Mouse (Mus musculus) hindbrain, embryonic 12.5 days (tissue): ENCODE measurements around the gene Ldb2. TPM values are rescaled to one million over a fixed set of nuclear protein-coding genes. Genes with fewer than 3 reads are reported as not detected.

ENCODE experiments used
- ATAC-seq: fragments of 200-750 bp; cut with Nextera tagmentation; 2 replicates; pipeline ENCODE4 v1.8.0; 2017; ENCODE audit warnings: moderate TSS enrichment; ENCODE audit not compliant: low FRiP score
- H3K27ac ChIP-seq: fragments of 300-500 bp; sonication (generic); 2 replicates; pipeline ENCODE4 v1.5.1; 2016; ENCODE audit warnings: mild to moderate bottlenecking
- H3K27me3 ChIP-seq: fragments of 300-500 bp; sonication (generic); 2 replicates; pipeline ENCODE4 v1.6.1; 2016; ENCODE audit warnings: mild to moderate bottlenecking
- H3K36me3 ChIP-seq: fragments of 300-500 bp; sonication (generic); 2 replicates; pipeline ENCODE4 v1.6.1; 2016; ENCODE audit warnings: mild to moderate bottlenecking
- H3K4me1 ChIP-seq: fragments of 300-500 bp; sonication (generic); 2 replicates; pipeline ENCODE4 v1.6.1; 2016
- H3K4me2 ChIP-seq: fragments of 300-500 bp; sonication (generic); replicated peaks from 2 replicates; pipeline ENCODE4 v1.6.1; 2016; ENCODE audit warnings: mild to moderate bottlenecking
- H3K4me3 ChIP-seq: fragments of 300-500 bp; sonication (generic); 2 replicates; pipeline ENCODE4 v1.5.1; 2016; ENCODE audit warnings: mild to moderate bottlenecking
- H3K9ac ChIP-seq: fragments of 300-500 bp; sonication (generic); 2 replicates; pipeline ENCODE4 v1.6.1; 2016; ENCODE audit warnings: mild to moderate bottlenecking, moderate library complexity
- H3K9me3 ChIP-seq: fragments of 300-500 bp; sonication (generic); replicated peaks from 2 replicates; pipeline ENCODE4 v1.6.1; 2016; ENCODE audit warnings: mild to moderate bottlenecking
- WGBS: fragments of 180-500 bp; shearing (Covaris S2); methylation state at CpG from one replicate; pipeline ENCODE4 v1.1.7; 2016; 5-methylcytosine and 5-hydroxymethylcytosine counted together
- polyA plus RNA-seq: library from polyadenylated mRNA; unstranded; fragments of >200 nt; fragmentation: Nextera tagmentation; extraction: Ambion mirVana; gene quantifications from 2 replicates; pipeline ENCODE4 v1.2.1, GENCODE M21; 2016

Gene Ldb2
- polyA plus RNA-seq, 1 experiment from 2014 or later, result 27.0 TPM

DNA sequence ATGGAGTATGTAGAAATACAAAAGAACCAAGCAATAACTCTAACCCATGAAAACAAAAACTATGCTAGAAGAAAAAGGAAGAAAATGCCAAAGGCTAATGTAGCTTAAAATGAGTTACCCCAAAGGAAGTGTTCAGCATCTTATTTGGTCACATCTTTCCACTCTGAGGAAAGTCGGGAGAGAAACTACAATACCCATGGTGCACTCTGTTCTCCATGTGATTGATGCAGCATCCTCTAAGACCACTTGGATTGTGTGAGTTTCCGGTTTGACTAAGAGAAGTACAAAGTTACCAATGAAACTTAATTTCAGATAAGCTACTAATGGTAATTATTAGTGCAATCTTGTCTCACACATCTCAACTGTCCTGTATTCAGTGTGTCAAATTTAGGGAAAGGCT lies 172.6 kb downstream of the Ldb2 start:
- H3K27ac ChIP-seq, result no peak overlapping the region
- no peak overlapping the region for H3K4me3 ChIP-seq
- no peaks in the 10 kb centered on the region for H3K36me3 ChIP-seq
- no peak for ATAC-seq
- no peaks in the 10 kb centered on the region for H3K27me3 ChIP-seq
- H3K4me1 ChIP-seq, result peaks cover 12% of the 10 kb centered on the region
- no peak overlapping the region for H3K9ac ChIP-seq
- 89% methylated on average over 2 of the region's 2 CpGs for WGBS
- no peak overlapping the region for H3K4me2 ChIP-seq
- H3K9me3 ChIP-seq, result no peaks in the 10 kb centered on the region

GRCm38 (mm10) chr5:44626114-44626513 lies 173.4 kb downstream of the Ldb2 start:
- Histone ChIP-seq H3K9me3 (no peaks in the 10 kb centered on the region), H3K27me3 (no peaks in the 10 kb centered on the region), H3K4me2 (no peak overlapping the region), H3K27ac (no peak overlapping the region), H3K36me3 (no peaks in the 10 kb centered on the region), H3K4me1 (peaks cover 12% of the 10 kb centered on the region), H3K9ac (no peak overlapping the region), H3K4me3 (no peak overlapping the region)
- WGBS, result 64% methylated on average over 2 of the region's 2 CpGs
- ATAC-seq, result no peak

DNA sequence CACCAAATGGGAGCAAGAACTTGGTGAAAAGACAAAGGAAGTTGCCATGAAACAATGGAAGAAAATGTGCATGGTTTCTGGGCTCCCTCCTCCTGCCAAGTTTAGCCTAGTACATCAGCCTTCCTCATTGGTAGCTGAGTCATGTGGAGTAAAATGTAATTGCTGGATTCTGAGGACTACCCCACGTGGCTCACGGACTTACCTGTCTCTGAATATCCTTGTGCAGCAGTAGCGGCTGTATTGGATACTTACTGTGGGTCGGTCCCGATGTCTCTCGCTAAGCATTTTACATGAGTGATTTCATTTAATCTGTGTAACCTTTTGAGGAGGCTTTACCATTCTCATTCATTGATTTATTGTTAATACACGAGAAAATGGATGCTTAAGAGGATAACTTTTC lies 183.8 kb downstream of the Ldb2 start:
- Histone ChIP-seq H3K9ac (no peak overlapping the region), H3K27ac (no peak overlapping the region), H3K36me3 (no peaks in the 10 kb centered on the region), H3K4me3 (no peak overlapping the region), H3K27me3 (no peaks in the 10 kb centered on the region), H3K4me1 (no peaks in the 10 kb centered on the region), H3K4me2 (no peak overlapping the region), H3K9me3 (no peaks in the 10 kb centered on the region)
- no peak for ATAC-seq
- WGBS, result 91% methylated on average over 7 of the region's 7 CpGs

DNA sequence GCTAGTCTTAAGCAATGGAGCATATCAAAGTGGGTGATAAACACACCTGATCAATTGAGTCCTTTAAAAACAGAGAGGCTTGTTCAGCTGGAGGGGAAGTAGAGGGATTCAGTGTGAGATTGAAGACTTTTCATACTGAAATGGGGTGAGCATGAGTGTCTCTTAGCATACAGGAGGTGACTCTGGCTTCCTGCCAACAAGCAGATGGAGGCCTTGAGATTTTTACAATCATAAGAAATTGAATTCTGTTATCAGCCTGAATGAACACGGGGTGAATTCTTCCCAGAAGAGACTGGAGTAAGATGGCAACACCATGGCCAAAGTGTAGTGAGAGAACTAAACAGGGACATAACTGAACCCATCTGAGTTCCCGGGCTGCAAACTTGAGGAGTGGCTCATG lies 190.6 kb downstream of the Ldb2 start:
- no peaks in the 10 kb centered on the region for H3K27me3 ChIP-seq
- H3K9ac ChIP-seq, result no peak overlapping the region
- H3K4me2 ChIP-seq, result no peak overlapping the region
- no peak overlapping the region for H3K27ac ChIP-seq
- no peak for ATAC-seq
- H3K4me1 ChIP-seq, result no peaks in the 10 kb centered on the region
- no peak overlapping the region for H3K4me3 ChIP-seq
- no peaks in the 10 kb centered on the region for H3K9me3 ChIP-seq
- 88% methylated on average over 2 of the region's 2 CpGs for WGBS
- no peaks in the 10 kb centered on the region for H3K36me3 ChIP-seq

DNA sequence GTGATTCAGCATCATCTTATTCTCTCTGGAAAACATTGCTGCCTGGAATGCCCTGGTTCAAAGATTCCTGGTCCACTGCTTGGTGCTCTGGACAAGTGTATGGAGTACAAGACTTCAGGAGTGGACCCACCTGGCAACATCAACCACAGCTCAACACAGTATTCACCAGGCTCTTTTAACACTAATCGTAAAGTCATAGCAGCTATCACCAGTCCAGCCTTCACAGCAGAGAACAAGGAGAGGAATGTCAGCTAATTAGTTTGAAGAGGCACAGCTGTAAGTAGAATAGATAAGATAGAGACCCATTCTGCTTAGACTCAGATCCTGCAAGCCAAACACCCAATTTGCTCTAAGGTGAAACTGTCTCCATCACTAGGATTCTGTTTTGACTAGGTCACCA lies 198.1 kb downstream of the Ldb2 start:
- whole genome bisulfite sequencing, result 87% methylated on average over 1 of the region's 1 CpGs
- Histone ChIP-seq H3K4me2 (no peak overlapping the region), H3K27ac (no peak overlapping the region), H3K27me3 (no peaks in the 10 kb centered on the region), H3K36me3 (no peaks in the 10 kb centered on the region), H3K9me3 (no peaks in the 10 kb centered on the region), H3K4me3 (no peak overlapping the region), H3K9ac (no peak overlapping the region), H3K4me1 (no peaks in the 10 kb centered on the region)
- no peak for ATAC-seq

DNA sequence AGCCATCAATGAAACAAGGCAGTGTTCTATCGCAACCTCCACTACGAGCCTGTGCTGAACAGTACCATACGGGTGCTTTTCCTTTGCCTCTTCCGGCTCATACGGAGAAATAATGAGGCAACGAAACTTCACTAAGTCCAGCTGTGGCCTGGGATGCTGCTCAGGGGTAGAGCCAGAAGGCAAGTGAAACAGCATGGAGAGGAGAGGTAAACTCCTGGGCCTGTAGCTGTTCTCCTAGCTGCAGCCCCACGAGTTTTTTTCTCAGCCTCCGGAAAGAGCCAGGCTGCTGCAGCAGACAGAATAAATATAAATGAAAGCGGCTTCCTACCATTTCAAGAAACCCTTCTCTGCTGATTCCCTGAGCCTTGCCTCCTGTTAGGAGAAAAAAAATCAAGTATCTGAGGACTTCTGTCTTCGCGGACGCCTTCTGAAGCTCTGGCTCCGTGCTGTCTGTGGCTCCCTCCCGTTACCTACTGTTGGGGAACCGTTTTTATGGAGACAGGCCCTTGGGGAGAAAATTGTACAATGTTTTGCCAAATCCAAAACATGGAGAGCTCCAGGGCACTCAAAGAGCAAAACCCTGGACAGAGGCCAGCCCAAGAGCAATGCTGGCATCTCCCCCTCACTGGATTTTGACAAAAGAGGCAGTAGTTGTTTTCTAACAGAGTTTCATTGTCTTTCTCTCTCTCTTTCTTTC lies 205.8 kb downstream of the Ldb2 start:
- H3K9me3 ChIP-seq, result no peaks in the 10 kb centered on the region
- H3K27me3 ChIP-seq, result no peaks in the 10 kb centered on the region
- no peak for ATAC-seq
- H3K36me3 ChIP-seq, result no peaks in the 10 kb centered on the region
- peak overlapping the region; percentile 57 for H3K27ac ChIP-seq
- H3K4me1 ChIP-seq, result peaks cover 3% of the 10 kb centered on the region; the same call in 1 of the 2 replicates
- no peak overlapping the region for H3K4me2 ChIP-seq
- H3K4me3 ChIP-seq, result no peak overlapping the region
- 68% methylated on average over 15 of the region's 15 CpGs for WGBS
- H3K9ac ChIP-seq, result no peak overlapping the region

DNA sequence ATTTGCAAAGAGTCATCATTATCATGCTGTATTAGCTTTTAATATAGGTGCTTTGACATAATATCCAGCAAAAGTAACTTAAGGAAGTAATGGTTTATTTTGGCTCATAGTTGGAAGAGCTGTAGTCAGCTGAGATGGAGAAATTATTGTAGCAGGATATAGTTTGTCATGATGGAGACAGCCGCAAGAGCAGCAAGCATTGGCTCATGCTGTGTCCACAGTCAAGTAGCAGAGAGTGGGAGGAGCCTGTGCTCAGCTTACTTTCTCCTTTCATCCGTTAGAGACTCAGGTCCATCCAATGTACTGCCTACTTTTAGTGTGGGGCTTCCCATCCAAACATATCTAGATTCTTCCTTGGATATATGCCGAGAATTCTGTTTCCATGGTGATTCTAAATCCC lies 208.7 kb downstream of the Ldb2 start:
- whole genome bisulfite sequencing, result 75% methylated on average over 3 of the region's 3 CpGs
- no peak overlapping the region for H3K27ac ChIP-seq
- no peaks in the 10 kb centered on the region for H3K36me3 ChIP-seq
- no peaks in the 10 kb centered on the region for H3K27me3 ChIP-seq
- H3K9ac ChIP-seq, result no peak overlapping the region
- no peak overlapping the region for H3K4me3 ChIP-seq
- no peak overlapping the region for H3K4me2 ChIP-seq
- H3K4me1 ChIP-seq, result peaks cover 3% of the 10 kb centered on the region; the same call in 1 of the 2 replicates
- ATAC-seq, result no peak
- no peaks in the 10 kb centered on the region for H3K9me3 ChIP-seq

DNA sequence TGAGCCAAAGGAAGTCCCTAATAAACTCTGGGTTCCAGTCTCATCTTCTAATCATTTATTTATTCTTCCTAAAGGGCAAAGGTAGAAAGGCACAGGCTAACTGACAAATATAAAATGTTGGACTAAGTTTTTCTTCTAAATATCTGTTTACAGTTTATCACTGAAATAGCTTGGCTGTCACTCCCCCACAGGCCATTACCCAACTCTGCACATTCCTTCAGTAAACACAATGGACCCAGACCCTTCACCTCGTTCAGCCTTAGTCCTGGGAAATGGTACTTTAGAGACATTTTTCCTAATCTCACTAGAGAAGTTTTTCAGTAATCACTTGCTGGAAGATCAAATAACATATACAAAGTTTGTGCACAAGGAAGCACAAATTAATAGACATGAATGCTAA lies 210.2 kb downstream of the Ldb2 start:
- WGBS, result 44% methylated on average over 1 of the region's 1 CpGs
- no peak overlapping the region for H3K4me3 ChIP-seq
- no peaks in the 10 kb centered on the region for H3K27me3 ChIP-seq
- no peak overlapping the region for H3K27ac ChIP-seq
- H3K9ac ChIP-seq, result no peak overlapping the region
- H3K36me3 ChIP-seq, result no peaks in the 10 kb centered on the region
- ATAC-seq, result no peak
- peaks cover 3% of the 10 kb centered on the region; the same call in 1 of the 2 replicates for H3K4me1 ChIP-seq
- no peaks in the 10 kb centered on the region for H3K9me3 ChIP-seq
- H3K4me2 ChIP-seq, result no peak overlapping the region

DNA sequence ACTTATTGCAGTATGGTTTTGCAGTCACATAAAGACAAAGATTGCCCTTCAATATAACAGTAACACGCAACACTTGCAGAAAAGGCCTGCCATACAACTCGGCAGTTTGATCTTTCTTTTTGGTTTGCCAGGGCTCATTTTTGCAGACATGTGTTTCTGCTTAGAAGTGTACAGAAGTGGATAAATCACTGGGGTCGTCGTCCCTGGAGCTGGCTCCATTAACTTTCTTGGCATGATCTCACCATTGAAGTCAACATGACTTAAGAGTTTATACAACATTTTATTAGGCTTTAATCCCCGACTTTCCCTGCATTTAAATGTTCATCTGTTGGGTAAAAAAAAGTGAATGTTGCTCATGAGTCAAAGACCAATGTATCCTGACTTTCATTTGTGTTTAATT lies 212.9 kb downstream of the Ldb2 start:
- H3K27me3 ChIP-seq, result no peaks in the 10 kb centered on the region
- H3K36me3 ChIP-seq, result no peaks in the 10 kb centered on the region
- no peak overlapping the region for H3K4me2 ChIP-seq
- H3K9me3 ChIP-seq, result no peaks in the 10 kb centered on the region
- 57% methylated on average over 5 of the region's 5 CpGs for WGBS
- H3K9ac ChIP-seq, result no peak overlapping the region
- no peaks in the 10 kb centered on the region for H3K4me1 ChIP-seq
- H3K27ac ChIP-seq, result no peak overlapping the region
- H3K4me3 ChIP-seq, result no peak overlapping the region
- ATAC-seq, result no peak

- Histone ChIP-seq H3K4me3 (no peak overlapping the region), H3K9ac (no peak overlapping the region), H3K4me2 (no peak overlapping the region), H3K9me3 (no peaks in the 10 kb centered on the region), H3K27me3 (no peaks in the 10 kb centered on the region), H3K4me1 (no peaks in the 10 kb centered on the region; the same call in 1 of the 2 replicates), H3K36me3 (no peaks in the 10 kb centered on the region), H3K27ac (no peak overlapping the region)
- 63% methylated on average over 10 of the region's 10 CpGs for WGBS
- no peak for ATAC-seq
These were observed 219.5 kb downstream of the Ldb2 start for GRCm38 (mm10) chr5:44579899-44580459.

DNA sequence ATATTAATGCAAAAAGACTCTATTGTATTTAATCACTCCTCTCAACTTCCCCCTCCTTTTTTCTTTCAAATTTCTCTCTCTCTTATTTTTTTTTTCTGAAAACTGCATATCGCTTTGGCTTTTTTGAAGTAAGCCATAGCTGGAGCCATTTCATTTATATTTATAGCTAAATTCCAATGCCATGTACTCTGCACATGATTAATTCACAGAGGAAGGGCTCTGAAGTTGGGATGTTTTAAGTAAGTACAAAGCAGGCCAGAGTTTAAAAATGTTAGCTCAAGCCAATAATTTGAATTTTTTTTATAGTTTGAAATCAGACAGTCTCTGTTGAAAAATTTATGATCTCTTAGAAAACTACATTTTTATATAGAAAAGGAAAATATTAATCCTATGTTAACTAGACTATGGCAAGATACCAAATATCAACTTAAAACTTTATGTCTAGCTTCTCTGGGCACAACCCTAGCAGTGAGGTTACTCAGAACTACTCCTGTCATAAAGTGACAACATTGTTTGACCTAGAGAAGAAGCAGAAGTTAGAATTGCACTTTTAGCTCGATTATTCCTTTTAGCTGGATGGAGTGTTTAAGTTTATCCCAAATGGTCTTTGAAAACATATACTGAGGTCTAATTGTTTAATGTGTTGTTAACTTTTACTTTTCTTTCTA lies 222.7 kb downstream of the Ldb2 start:
- H3K9me3 ChIP-seq, result no peaks in the 10 kb centered on the region
- no peak overlapping the region for H3K27ac ChIP-seq
- ATAC-seq, result no peak
- no peak overlapping the region for H3K9ac ChIP-seq
- WGBS, result 88% methylated on average over 2 of the region's 2 CpGs
- H3K27me3 ChIP-seq, result no peaks in the 10 kb centered on the region
- H3K4me2 ChIP-seq, result no peak overlapping the region
- no peaks in the 10 kb centered on the region for H3K36me3 ChIP-seq
- H3K4me1 ChIP-seq, result no peaks in the 10 kb centered on the region; the same call in 1 of the 2 replicates
- H3K4me3 ChIP-seq, result no peak overlapping the region

DNA sequence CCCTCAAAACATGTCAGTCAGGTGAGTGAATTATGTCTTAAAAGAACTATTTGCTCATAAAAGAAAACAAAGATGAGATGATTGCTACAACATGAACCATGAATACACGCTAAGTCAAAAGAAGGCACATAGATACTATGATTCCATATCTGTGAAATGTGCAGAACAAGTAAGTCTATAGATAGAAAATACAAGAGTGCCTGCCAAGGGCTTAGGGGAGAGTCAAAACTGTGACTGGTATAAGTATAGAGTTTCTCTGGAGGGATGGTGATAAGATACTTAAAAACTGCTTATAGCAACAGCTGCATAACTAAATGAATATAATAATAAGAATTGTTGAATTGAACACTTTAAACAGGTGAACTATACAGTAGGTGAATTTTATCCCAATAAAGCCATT lies 224.8 kb downstream of the Ldb2 start:
- 98% methylated on average over 1 of the region's 1 CpGs for WGBS
- H3K36me3 ChIP-seq, result no peaks in the 10 kb centered on the region
- no peak overlapping the region for H3K4me2 ChIP-seq
- no peaks in the 10 kb centered on the region for H3K27me3 ChIP-seq
- H3K27ac ChIP-seq, result no peak overlapping the region
- H3K9me3 ChIP-seq, result no peaks in the 10 kb centered on the region
- no peak overlapping the region for H3K4me3 ChIP-seq
- no peak overlapping the region for H3K9ac ChIP-seq
- ATAC-seq, result no peak
- no peaks in the 10 kb centered on the region for H3K4me1 ChIP-seq
